Mouse (Mus musculus) erythroblast, embryonic 14.5 days (primary cell): ENCODE measurements around the gene Dgkg.

Experiments used
- GATA1 ChIP-seq: IDR thresholded peaks from 2 replicates; pipeline ENCODE4 v1.6.1; 2012; ENCODE audit warnings: low read length, inconsistent platforms, mixed read lengths
- TAL1 ChIP-seq: IDR thresholded peaks from 3 replicates; pipeline ENCODE4 v1.6.1; 2012; ENCODE audit warnings: low read length, inconsistent platforms, mixed read lengths

DNA sequence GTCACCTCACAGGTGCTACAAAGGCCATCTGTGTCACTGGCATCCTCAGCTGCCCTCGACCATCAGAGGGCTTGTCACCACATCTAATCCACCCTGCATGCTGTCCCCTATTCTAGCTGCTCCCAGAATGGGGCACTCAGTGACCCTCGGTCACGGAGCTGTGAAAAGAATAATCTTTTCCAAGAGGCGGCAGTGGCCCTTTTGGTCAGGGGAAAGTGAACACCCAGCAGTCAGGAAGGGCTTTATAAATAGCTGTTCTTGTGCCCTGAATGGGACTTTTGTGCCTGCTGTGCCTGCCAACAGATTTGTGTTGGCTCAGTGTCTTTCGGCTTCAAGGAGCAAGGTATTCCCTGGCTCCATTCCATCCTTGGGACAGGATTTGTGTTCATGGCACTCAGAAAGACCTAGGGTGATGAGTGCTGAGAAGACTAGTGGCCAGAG is 129.5 kb downstream of the Dgkg start:
- TF ChIP-seq TAL1 (no peak), GATA1 (no peak)
